Mouse (Mus musculus): ENCODE measurements around the gene Slc25a13.

The Slc25a13 gene

DNA sequence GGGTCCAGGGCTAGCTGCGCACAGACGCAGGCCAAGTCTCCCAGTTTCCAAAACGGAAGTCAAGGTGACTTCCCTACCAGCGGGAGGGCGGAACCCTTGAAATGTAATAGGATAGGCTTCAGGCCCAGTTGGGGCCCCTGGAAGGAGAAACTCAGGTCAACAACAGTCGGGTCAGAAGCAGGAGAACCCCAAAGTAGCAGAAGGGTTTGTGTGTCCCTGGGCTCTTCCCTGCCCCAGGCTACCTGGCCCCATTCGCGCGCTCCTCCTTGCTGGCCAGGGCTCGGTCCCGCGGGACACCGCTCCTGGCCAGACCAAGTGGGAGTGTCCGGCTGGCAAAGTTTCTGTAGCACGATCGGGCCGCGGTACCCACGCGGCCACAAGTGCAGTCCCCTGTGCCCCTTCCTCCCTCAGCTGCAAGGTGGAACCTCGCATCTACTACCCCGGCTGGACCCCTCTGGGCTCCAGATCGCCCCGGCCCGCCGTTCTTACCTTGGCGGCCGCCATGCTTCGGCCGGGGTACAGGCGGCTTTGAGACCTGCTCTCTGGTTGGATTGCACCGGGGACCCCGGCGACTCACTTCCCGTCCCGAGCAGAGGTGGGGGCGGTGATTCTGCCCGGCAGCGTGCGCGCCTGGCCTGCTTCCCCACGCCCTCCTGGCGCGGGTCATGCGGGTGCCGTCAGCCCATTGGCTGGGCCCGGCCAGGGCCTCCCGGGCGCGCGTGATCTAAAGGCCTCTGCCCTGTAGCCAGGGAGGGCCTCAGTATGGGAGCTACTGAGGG, at the start of gene Slc25a13:
Slc25a13 (minus strand) TSS at position 667 of the 779 bp plus-strand sequence.
- DNase-seq (ENCODE audit: low read depth, low spot score), result no peak

DNA sequence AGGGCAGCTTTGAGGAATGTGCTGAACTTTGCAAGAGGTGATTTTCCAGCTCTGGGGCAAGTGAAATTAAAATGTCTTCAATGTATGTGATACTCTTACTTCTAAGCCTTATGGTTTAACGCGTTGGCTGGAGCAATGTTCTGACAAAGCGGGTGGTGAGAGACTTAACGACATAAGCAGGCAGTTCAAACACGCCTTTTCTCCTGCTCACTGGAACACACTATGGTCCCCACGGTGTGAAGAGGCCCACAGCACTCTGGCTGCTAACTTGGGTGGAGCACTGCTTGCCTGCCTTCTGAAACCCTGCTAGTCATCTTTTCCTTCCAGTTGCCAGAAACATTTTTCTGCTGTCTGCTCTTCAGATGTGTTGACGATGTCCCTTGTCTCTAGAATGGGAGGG, 48.8 kb upstream of the Slc25a13 start:
- no peak for DNase-seq (ENCODE audit: low read depth, low spot score)

DNA sequence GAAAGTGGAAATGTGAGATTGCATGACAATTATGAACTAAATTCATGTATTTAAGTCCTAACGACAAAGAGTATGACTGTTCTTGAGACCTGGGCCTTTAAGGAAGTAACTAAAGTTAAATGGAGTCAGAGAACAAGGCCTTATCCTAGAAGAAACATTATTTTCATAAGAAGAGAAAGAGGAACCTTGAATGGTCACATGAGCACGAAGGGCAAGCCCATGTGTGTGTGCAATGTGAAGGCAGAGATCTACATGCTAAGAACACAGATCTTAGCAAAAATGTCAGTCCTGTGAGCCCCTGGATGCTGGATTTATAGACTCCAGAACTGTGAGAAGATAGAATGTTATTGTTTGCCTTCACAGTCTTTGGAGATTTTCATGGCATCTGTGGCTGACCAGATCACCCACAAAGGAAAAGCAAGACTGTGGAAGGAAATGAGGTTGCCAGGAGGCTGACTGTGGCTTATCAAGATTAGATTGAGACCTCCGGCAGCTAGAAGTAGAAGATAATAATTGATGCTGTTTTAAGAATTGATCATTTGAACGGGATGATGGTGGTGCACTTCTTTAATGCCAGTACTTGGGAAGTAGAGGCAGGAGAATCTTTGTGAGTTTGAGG, 46.4 kb upstream of the Slc25a13 start:
- no peak for DNase-seq (ENCODE audit: low read depth, low spot score)

DNA sequence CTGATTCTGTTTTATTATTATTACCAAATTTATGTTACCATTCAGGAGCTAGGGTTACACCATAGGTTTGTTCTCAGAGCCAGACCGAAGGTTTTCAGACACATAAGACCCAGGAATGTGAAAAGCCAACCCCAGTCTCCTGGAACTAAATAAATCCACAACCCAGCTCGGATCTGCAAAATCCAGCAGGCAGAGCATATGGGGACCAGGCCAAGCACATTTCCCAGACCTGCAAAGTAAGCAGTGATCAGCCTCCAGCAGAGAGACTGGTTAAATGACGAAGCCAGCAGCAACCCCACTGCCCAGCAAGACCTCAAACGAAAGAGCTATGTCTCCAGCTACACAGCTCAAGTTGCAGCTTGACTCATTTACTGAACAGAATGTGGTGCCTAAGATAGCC, 43.9 kb upstream of the Slc25a13 start:
- DNase-seq (ENCODE audit: low read depth, low spot score), result no peak

DNA sequence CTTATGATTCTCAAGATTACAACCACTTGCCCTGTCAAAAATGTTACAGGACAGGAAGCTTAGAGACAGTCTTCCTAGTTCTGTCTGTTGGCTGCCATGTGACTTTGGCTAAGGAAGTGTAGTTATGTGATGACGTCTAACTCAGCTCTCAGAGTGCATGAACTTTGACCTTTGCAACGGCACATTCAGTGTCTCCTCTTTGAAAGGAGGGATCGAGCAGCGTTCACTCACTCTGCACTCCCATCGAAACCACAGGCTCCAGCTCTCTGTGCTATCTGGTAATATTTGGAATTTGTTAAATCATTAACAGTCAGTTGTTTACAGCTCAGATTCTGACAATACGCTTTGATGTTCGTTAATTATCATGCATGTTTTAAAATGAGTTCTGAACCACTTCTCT, 31.5 kb upstream of the Slc25a13 start:
- no peak for DNase-seq (ENCODE audit: low read depth, low spot score)

DNA sequence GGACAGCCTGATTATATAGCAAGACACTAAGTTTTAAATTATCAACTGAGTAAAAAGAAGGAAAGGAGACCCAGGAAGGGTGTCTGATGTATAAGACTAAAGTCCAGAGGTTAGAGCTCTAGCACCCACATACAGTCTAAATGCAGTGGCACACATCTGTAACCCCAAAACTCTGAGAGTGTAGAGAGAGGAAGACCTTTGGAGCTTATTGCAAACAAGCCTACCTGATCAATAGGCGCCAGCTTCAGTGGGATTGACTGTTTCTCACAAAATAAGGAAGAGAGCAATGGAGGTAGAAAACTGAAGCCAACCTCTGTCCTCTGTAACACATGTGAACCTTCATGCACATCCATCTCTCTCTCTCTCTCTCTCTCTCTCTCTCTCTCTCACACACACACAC, 26.9 kb upstream of the Slc25a13 start:
- DNase-seq (ENCODE audit: low read depth, low spot score), result no peak

DNA sequence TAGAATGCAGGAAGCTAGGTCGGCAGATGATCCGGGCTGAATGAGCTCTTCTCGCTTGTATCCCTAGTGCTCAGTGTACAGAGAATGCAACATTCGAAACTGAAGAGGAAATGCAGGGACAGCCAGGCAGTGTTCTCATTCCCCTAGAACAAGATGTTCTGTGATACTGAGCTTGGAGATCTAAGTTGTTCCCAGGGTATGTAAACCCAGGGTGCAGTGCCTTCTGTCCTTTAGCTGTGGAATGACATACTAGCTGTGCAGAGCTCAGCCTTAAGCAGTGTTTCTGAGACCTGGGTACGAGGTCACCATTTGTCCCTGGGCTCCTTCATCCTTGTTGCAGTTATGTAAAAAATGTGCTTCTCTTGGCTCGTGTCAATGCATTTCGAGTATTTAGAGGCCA, 25.1 kb upstream of the Slc25a13 start:
- DNase-seq (ENCODE audit: low read depth, low spot score), result no peak

DNA sequence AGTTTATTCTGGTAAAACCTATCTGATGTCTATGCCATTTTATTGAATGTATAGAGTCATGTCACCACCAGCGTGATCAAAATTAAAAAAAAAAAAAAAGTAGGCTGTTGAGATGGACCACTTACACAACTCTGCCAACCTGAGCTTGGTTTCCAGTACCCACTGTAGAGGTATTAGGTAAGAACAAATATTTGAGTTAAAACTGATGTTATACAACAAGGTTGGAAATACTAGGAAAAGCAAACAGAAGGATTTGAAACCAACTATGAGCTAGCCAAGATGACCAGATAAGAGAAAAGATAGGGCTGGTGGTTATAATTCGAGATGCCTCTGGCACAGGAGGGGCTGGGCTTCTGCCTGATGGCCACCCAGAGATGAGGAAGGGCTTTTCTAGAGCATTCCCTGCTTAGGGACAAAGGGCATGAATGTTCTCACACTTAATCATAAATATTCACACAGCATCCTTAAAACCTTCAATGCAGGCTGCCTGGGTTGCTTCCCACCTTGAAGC, 19.9 kb upstream of the Slc25a13 start:
- no peak for DNase-seq (ENCODE audit: low read depth, low spot score)

DNA sequence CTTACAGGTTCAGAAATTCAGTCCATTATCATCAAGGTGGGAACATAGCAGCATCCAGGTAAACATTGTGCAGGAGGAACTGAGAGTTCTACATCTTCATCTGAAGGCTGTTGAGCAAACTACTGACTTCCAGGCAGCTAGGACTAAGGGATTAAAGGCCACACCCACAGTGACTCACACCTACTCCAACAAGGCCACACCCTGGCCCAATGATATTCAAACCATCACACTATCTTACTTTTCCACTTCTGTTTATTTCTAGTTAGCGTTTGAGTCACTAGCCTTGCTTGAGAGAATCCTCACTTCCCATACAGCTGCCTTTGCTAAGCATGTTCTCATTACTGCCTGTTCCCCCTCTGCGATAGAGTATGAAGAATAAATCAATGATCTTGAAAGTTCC, 13.3 kb upstream of the Slc25a13 start:
- no peak for DNase-seq (ENCODE audit: low read depth, low spot score)

DNA sequence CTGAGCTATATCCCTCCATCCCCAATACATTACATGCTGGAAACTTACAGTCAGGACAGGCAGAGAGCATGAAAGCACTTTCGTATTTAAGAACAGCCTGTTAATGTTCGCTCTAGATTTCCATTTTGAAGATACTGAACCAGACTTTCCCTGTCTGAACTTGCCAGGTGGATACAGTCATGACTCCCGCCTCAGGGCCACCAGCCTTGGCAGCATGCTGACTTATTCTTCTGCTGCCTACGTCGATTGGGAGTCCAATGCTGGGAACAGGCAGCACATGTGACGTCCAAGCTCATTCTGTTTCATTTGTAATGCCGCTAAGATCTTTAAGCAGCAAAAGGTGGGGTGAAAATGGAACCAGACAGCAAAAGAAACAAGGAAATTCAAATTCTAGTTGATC, 5.7 kb upstream of the Slc25a13 start:
- DNase-seq (ENCODE audit: low read depth, low spot score), result no peak

DNA sequence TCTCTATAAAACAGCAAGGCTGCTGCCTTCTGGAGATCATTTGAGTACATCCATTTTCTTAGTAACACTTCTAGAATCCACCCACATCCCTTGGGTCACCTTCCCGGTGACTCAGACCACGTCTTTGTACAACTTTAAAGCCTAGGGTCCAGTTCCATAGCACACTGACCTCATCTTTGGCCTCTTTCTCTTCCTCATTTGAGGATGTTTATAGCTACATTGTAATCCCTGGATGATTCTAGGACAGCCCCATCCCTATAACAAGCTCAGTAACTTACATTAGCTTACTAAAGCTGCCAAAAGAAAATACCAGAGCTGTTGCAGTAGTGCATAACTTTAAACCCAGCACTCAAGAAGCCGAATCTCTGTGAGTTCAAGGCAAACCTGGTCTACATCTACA, 3.6 kb upstream of the Slc25a13 start:
- no peak for DNase-seq (ENCODE audit: low read depth, low spot score)

DNA sequence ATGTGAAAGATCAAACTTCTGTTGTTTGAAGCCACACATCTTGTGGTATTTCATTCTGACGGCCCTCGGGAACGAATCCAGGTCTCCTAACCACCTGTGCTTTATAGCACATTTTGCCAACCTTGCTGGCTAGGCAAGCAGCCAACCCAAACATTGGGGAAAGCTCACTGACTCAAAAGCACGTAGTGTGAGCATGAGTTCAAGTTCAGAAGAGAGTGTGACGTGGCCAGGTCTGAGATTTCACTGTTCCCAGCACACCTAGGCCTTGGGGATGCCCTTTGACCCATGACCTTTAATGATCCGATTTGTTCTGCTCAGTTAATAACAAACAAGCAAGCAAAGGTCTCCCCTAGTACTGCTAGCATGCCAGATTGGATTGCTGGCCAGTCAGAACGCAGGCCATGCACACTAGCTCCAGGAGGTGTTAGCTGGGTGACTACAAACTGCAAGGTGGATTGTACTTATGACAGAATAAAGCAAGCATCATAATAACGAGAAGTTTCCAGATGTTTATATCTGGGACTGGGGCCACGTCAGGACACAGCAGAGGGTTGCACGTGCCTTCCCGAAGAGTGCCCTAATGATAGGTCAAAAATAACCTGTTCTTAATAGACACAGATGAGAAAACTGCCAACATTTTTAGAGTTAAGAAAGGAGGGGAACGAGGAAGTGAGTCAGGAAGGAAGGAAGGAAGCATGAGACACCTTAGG, 2.8 kb upstream of the Slc25a13 start:
- DNase-seq (ENCODE audit: low read depth, low spot score), result no peak

DNA sequence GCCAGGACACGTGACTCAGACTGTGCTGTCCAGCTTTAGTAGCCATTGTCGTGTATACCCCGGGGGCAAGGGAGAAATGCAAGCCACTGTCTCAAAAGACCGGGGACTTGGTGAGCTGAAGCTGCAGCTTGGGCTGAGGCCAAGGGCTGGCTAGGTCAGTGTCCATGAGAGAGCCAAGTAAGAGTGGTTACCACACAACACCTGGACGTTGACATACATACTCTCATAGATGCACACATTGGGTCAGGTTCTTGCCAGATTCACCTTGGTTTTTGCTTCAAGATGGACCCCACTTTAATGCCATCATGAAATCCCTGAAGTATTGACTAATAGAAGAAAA, 283 bp upstream of the Slc25a13 start:
- DNase-seq (ENCODE audit: low read depth, low spot score), result no peak

DNA sequence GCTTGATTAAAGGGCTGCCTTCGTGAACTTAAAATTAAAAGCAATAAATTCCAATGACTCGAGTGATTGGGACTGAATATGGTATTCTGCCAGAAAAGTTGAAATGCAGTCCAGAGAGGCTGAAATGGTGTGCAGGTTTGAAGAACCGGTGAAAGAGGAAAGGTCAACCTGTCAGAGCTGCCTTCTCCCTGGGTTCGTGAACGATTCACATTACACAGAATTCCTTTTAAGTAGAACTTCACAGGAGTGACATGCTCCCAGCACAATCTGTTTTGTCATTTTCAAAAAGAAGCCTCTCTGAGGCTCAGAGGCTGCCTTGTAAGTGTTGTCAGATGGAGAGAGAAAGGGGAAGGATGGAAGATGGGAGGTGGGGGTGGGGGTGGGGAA, 860 bp downstream of the Slc25a13 start:
- DNase-seq (ENCODE audit: low read depth, low spot score), result no peak

DNA sequence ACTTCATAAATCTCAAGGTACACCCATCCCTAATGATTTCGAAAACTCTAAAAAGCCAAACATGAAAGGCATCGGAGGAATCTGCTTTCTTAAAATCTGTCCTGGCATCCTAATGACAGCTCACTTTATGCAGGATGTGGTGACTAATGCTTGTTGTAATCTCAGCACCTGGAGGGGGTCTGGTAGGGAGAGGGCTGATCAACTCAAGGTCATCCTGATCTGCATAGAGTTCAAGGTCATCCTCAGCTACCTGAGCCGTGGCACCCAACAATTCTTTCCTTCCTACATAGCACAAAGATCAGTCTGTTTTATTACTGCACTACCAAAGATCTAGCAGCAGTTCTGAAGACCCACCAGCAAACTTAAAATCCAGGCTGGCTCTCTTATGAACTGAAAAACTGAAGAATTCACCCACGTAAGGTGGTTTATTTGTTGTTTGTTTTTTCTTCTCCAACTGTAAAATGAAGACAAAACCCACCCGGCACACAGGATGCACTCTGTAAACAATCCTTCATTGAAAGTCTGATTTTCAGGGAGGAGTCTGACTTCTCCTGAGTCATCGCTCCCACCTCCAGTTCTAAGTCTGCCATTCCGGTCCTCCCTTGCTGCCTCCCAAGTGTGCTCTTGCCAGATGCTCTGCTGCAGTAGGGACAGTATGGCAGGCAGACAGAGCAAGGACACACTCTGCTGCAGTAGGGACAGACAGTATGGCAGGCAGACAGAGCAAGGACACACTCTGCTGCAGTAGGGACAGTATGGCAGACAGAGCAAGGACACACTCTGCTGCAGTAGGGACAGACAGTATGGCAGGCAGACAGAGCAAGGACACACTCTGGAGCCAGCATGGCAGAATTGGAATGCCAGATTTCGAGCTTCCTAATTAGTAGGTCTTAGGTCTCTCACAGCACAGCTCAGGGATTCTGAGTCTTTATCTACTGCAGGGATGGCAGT, 4.3 kb downstream of the Slc25a13 start:
- no peak for DNase-seq (ENCODE audit: low read depth, low spot score)

DNA sequence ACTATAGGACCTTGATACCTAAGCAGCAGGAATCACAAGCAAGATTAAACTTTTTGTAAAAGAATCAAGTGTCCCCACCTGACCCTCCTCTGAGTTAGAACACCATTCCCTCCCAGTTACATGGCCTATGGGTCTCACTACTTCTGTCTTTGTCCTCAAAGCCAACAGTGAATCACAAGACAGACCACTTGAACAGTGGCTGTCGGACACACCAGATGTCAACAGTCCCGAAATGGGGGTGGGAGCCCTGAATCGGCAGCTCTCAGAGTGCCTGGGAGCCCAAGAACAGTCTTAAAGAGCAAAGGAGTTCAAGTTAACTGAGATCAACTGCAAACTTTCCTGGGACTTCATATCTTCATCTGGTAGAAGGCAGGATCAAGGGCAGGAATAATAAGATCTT, 5.0 kb downstream of the Slc25a13 start:
- no peak for DNase-seq (ENCODE audit: low read depth, low spot score)

DNA sequence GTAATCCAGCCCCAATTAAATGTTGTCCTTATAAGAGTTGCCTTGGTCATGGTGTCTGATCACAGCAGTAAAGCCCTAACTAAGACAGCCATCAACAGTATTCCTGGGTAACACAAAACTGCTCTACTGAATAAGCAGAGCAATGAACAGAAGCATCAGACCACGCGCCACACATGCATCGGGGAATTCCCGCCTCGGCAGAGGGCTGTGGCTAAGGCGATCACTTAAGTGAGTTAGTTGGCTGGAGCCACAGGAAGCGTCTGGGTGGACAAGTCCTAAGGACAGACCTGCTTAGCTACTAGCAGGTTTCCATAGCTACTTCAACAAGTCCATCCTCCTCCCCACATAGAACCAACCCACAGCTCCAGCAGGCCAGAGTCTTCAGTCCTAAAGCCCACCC, 6.3 kb downstream of the Slc25a13 start:
- no peak for DNase-seq (ENCODE audit: low read depth, low spot score)

DNA sequence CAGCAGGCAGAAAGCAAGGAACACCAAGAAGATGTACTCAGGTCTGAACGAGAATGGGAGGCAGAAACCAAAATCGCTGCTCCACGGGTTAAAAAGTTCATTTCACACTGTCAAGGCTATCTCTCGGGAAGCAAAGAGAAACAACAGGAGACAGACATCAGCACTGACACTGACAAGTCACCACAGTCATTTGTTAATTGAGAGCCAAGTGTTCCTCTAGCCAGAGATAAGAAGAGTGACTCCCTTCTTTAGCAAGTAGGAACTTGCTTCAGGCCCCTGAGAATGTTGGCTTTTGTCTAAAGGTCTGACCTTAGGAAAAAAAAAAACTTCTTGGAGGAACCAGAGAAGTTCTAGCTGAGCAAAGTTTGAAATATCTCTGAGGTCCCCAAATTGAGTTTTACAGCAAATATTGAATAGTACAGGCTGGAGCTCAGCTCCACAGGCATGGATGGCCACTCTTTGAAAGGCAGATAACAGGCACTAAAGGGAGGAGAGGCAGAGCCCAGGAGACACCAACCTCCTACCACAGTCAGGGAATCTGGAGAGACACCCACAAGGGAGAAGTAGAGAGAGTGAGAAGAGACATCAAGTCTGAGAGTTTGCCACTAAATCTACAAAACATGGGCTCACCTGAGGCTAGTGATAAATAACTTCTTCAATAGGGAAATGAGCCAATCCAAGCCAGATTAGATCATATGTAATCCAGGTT, 8.5 kb downstream of the Slc25a13 start:
- DNase-seq (ENCODE audit: low read depth, low spot score), result no peak

DNA sequence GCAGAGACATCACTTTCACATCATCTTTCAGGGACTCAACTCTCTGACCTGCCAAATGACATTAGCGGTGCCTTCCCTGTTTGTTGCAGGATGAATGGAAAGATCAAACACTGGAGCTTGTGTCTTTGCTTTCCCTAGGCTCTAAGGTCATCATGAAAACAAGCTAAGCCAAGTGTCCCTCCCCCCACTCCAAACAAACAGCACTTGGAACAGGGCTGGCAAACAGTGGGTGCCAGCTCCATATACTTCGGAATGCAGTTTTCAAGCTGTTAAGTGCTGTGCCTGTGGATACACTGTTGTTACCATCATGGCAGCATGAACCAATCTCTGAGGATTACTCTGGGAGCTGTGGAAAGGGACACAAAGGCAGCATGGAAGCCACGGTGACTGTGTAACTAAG, 9.1 kb downstream of the Slc25a13 start:
- DNase-seq (ENCODE audit: low read depth, low spot score), result no peak

DNA sequence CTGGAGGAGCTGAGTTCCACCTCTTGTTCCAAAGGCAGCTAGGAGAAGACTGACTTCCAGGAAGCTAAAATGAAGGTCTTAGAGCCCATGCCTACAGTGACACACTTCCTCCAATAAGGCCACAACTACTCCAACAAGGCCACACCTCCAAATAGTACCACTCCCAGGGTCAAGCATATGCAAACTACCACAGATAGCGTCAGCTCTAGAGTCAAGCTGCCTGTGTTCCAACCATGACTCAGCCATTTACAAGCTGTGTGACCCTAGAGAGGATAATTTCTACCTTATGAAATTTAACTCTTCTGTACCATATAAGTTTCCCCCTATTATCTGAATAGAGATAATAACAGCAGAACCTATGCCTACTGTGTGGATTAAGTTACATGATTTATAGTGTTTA, 9.6 kb downstream of the Slc25a13 start:
- no peak for DNase-seq (ENCODE audit: low read depth, low spot score)

DNA sequence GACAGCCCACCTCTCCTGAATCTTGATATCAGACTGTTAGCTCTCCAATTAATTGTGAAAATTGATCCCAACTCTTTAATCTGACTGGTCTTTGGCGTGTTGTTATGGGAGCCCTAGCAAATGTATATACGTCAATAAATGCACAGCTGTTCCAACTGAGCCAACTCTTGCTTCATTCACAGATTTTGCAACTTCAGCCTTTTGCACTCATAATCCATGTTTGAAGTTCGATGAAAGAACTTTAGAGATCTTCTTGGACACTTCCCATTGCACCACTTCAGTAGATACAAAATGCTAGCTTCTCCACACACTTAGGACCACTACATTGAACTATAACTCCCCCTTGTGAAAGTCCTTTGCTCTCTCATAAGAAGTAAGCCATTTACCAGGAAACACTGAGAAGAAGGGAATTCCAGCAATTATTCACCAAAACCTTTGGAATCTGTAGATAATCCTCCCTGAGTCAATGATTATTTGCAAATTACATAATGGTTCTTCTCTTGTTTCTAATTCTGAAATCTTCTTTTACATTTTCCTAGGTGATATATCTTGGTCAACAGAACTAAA, 11.3 kb downstream of the Slc25a13 start:
- DNase-seq (ENCODE audit: low read depth, low spot score), result no peak

All from brain, embryonic 18.5 days (tissue).